Mouse (Mus musculus) liver, embryonic 16.5 days (tissue): ENCODE data around the gene Nrxn3. TPM values are rescaled to one million over a fixed set of nuclear protein-coding genes. Genes with fewer than 3 reads are reported as not detected.

Experiments
- ATAC-seq: fragments of 200-750 bp; cut with Nextera tagmentation; 2 replicates; pipeline ENCODE4 v1.8.0; 2017; ENCODE audit warnings: low read depth, mild to moderate bottlenecking, moderate number of reproducible peaks, moderate library complexity
- H3K27ac ChIP-seq: fragments of 300-500 bp; sonication (generic); 2 replicates; pipeline ENCODE4 v1.5.1; 2014; ENCODE audit warnings: mild to moderate bottlenecking, low read length
- H3K27me3 ChIP-seq: fragments of 300-500 bp; sonication (generic); 2 replicates; pipeline ENCODE4 v1.6.1; 2014; ENCODE audit warnings: low read depth, low read length, mixed read lengths; ENCODE audit not compliant: control insufficient read depth, insufficient read depth
- H3K36me3 ChIP-seq: fragments of 300-500 bp; sonication (generic); 2 replicates; pipeline ENCODE4 v1.6.1; 2014; ENCODE audit warnings: mild to moderate bottlenecking; ENCODE audit not compliant: control insufficient read depth, insufficient read depth
- H3K4me1 ChIP-seq: fragments of 300-500 bp; sonication (generic); 2 replicates; pipeline ENCODE4 v1.6.1; 2014; ENCODE audit warnings: low read depth, low read length, mixed read lengths; ENCODE audit not compliant: control insufficient read depth
- H3K4me2 ChIP-seq: fragments of 300-500 bp; sonication (generic); 2 replicates; pipeline ENCODE4 v1.6.1; 2014; ENCODE audit warnings: low read depth, low read length, mixed read lengths
- H3K4me3 ChIP-seq: fragments of 300-500 bp; sonication (generic); 2 replicates; pipeline ENCODE4 v1.5.1; 2014; ENCODE audit warnings: low read depth, mild to moderate bottlenecking, low read length
- H3K9ac ChIP-seq: fragments of 300-500 bp; sonication (generic); 2 replicates; pipeline ENCODE4 v1.6.1; 2014; ENCODE audit warnings: low read depth, low read length
- H3K9me3 ChIP-seq: fragments of 300-500 bp; sonication (generic); replicated peaks from 2 replicates; pipeline ENCODE4 v1.6.1; 2016; ENCODE audit warnings: low read length; ENCODE audit not compliant: control insufficient read depth
- WGBS: fragments of 180-500 bp; shearing (Covaris S2); extraction: QIAGEN DNeasy Blood & Tissue Kit; methylation state at CpG from one replicate; pipeline ENCODE4 v1.1.7; 2014; ENCODE audit not compliant: insufficient replicate concordance; 5-methylcytosine and 5-hydroxymethylcytosine counted together
- polyA plus RNA-seq: library from polyadenylated mRNA; unstranded; fragments of >200 nt; fragmentation: Nextera tagmentation; extraction: Ambion mirVana; gene quantifications from 2 replicates; pipeline ENCODE4 v1.2.1, GENCODE M21; 2015

Nrxn3 gene
- polyA plus RNA-seq, 1 experiment from 2014 or later, result 0.25 TPM

- Histone ChIP-seq H3K4me1 (no peaks in the 10 kb centered on the region), H3K27ac (no peak overlapping the region), H3K27me3 (no peaks in the 10 kb centered on the region), H3K9me3 (no peaks in the 10 kb centered on the region), H3K36me3 (no peaks in the 10 kb centered on the region), H3K4me3 (no peak overlapping the region), H3K9ac (no peak overlapping the region), H3K4me2 (no peak overlapping the region)
- no peak for ATAC-seq
- WGBS, result 66% methylated on average over 5 of the region's 5 CpGs
Observed at GRCm38 (mm10) chr12:89993273-89993672, 1270.6 kb downstream of the Nrxn3 start.

- Histone ChIP-seq H3K36me3 (no peaks in the 10 kb centered on the region), H3K4me2 (no peak overlapping the region), H3K9me3 (no peaks in the 10 kb centered on the region), H3K4me1 (no peaks in the 10 kb centered on the region), H3K9ac (no peak overlapping the region), H3K27ac (no peak overlapping the region), H3K27me3 (no peaks in the 10 kb centered on the region), H3K4me3 (no peak overlapping the region)
- 49% methylated on average over 4 of the region's 4 CpGs for WGBS
- ATAC-seq, result no peak
Observed at GRCm38 (mm10) chr12:89995392-89995791, 1272.7 kb downstream of the Nrxn3 start.

- Histone ChIP-seq H3K4me2 (no peak overlapping the region), H3K9ac (no peak overlapping the region), H3K4me3 (no peak overlapping the region), H3K27me3 (no peaks in the 10 kb centered on the region), H3K4me1 (no peaks in the 10 kb centered on the region), H3K9me3 (no peaks in the 10 kb centered on the region), H3K27ac (no peak overlapping the region), H3K36me3 (no peaks in the 10 kb centered on the region)
- 65% methylated on average over 2 of the region's 2 CpGs for WGBS
- ATAC-seq, result no peak
Observed at GRCm38 (mm10) chr12:90010280-90010679, 1287.6 kb downstream of the Nrxn3 start.

GRCm38 (mm10) chr12:90013958-90014357, 1291.3 kb downstream of the Nrxn3 start:
- no peaks in the 10 kb centered on the region for H3K9me3 ChIP-seq
- no peaks in the 10 kb centered on the region for H3K27me3 ChIP-seq
- no peak overlapping the region for H3K27ac ChIP-seq
- H3K9ac ChIP-seq, result no peak overlapping the region
- H3K4me1 ChIP-seq, result no peaks in the 10 kb centered on the region
- H3K4me2 ChIP-seq, result no peak overlapping the region
- WGBS, result 46% methylated on average over 2 of the region's 2 CpGs
- no peak for ATAC-seq
- no peaks in the 10 kb centered on the region for H3K36me3 ChIP-seq
- H3K4me3 ChIP-seq, result no peak overlapping the region

GRCm38 (mm10) chr12:90027023-90027422, 1304.3 kb downstream of the Nrxn3 start:
- 35% methylated on average over 3 of the region's 3 CpGs for WGBS
- H3K9me3 ChIP-seq, result no peaks in the 10 kb centered on the region

GRCm38 (mm10) chr12:90041038-90041437, 1318.4 kb downstream of the Nrxn3 start:
- Histone ChIP-seq H3K27ac (no peak overlapping the region), H3K27me3 (no peaks in the 10 kb centered on the region), H3K4me3 (no peak overlapping the region), H3K9ac (no peak overlapping the region), H3K4me2 (no peak overlapping the region), H3K36me3 (no peaks in the 10 kb centered on the region), H3K9me3 (no peaks in the 10 kb centered on the region), H3K4me1 (no peaks in the 10 kb centered on the region)
- WGBS, result 44% methylated on average over 1 of the region's 1 CpGs
- no peak for ATAC-seq

More at GRCm38 (mm10) chr12:90027023-90027422, 1304.3 kb downstream of the Nrxn3 start:
- H3K4me2 ChIP-seq, result no peak overlapping the region
- H3K27me3 ChIP-seq, result no peaks in the 10 kb centered on the region
- no peak for ATAC-seq
- H3K4me1 ChIP-seq, result no peaks in the 10 kb centered on the region
- no peak overlapping the region for H3K9ac ChIP-seq
- no peaks in the 10 kb centered on the region for H3K36me3 ChIP-seq
- H3K4me3 ChIP-seq, result no peak overlapping the region
- H3K27ac ChIP-seq, result no peak overlapping the region

- no peak for ATAC-seq
- WGBS, result 56% methylated on average over 5 of the region's 5 CpGs
- Histone ChIP-seq H3K27ac (no peak overlapping the region), H3K36me3 (no peaks in the 10 kb centered on the region), H3K4me3 (no peak overlapping the region), H3K9ac (no peak overlapping the region), H3K4me1 (no peaks in the 10 kb centered on the region), H3K9me3 (no peaks in the 10 kb centered on the region), H3K27me3 (no peaks in the 10 kb centered on the region), H3K4me2 (no peak overlapping the region)
Observed at GRCm38 (mm10) chr12:90056256-90056655, 1333.6 kb downstream of the Nrxn3 start.

- H3K4me1 ChIP-seq, result no peaks in the 10 kb centered on the region
- H3K27me3 ChIP-seq, result no peaks in the 10 kb centered on the region
- no peak for ATAC-seq
- H3K9ac ChIP-seq, result no peak overlapping the region
- 54% methylated on average over 3 of the region's 3 CpGs for WGBS
- H3K27ac ChIP-seq, result no peak overlapping the region
- H3K36me3 ChIP-seq, result no peaks in the 10 kb centered on the region
- H3K4me2 ChIP-seq, result no peak overlapping the region
- no peak overlapping the region for H3K4me3 ChIP-seq
- no peaks in the 10 kb centered on the region for H3K9me3 ChIP-seq
Observed at GRCm38 (mm10) chr12:90059786-90060185, 1337.1 kb downstream of the Nrxn3 start.

- no peak overlapping the region for H3K27ac ChIP-seq
- WGBS, result 33% methylated on average over 3 of the region's 3 CpGs
- no peaks in the 10 kb centered on the region for H3K9me3 ChIP-seq
- H3K9ac ChIP-seq, result no peak overlapping the region
- no peaks in the 10 kb centered on the region for H3K27me3 ChIP-seq
- no peak overlapping the region for H3K4me2 ChIP-seq
- no peak overlapping the region for H3K4me3 ChIP-seq
- no peak for ATAC-seq
- H3K36me3 ChIP-seq, result no peaks in the 10 kb centered on the region
- no peaks in the 10 kb centered on the region for H3K4me1 ChIP-seq
Observed at GRCm38 (mm10) chr12:90061312-90061711, 1338.6 kb downstream of the Nrxn3 start.
